Mouse (Mus musculus) intestine, embryonic 16.5 days (tissue): Measurements from ENCODE around the gene Capn15. TPM values are rescaled to one million over a fixed set of nuclear protein-coding genes. Genes with fewer than 3 reads are reported as not detected.

ENCODE experiments used
- ATAC-seq: fragments of 200-750 bp; cut with Nextera tagmentation; 2 replicates; pipeline ENCODE4 v1.8.0; 2017; ENCODE audit warnings: moderate TSS enrichment, moderate library complexity
- H3K27ac ChIP-seq: fragments of 300-500 bp; sonication (generic); 2 replicates; pipeline ENCODE4 v1.5.1; 2014; ENCODE audit warnings: mild to moderate bottlenecking, low read length
- H3K27me3 ChIP-seq: fragments of 300-500 bp; sonication (generic); replicated peaks from 2 replicates; pipeline ENCODE4 v1.6.1; 2014; ENCODE audit warnings: low read length, control low read depth, mixed read lengths; ENCODE audit not compliant: control insufficient read depth, insufficient read depth
- H3K36me3 ChIP-seq: fragments of 300-500 bp; sonication (generic); 2 replicates; pipeline ENCODE4 v1.6.1; 2014; ENCODE audit warnings: low read length, control low read depth; ENCODE audit not compliant: control insufficient read depth, insufficient read depth
- H3K4me1 ChIP-seq: fragments of 300-500 bp; sonication (generic); 2 replicates; pipeline ENCODE4 v1.6.1; 2014; ENCODE audit warnings: low read length, control low read depth, mixed read lengths; ENCODE audit not compliant: control insufficient read depth, insufficient read depth
- H3K4me2 ChIP-seq: fragments of 300-500 bp; sonication (generic); 2 replicates; pipeline ENCODE4 v1.6.1; 2014; ENCODE audit warnings: low read depth, low read length, control low read depth
- H3K4me3 ChIP-seq: fragments of 300-500 bp; sonication (generic); 2 replicates; pipeline ENCODE4 v1.5.1; 2014; ENCODE audit warnings: mild to moderate bottlenecking, low read length
- H3K9ac ChIP-seq: fragments of 300-500 bp; sonication (generic); 2 replicates; pipeline ENCODE4 v1.6.1; 2014; ENCODE audit warnings: low read depth, low read length
- H3K9me3 ChIP-seq: fragments of 300-500 bp; sonication (generic); 2 replicates; pipeline ENCODE4 v1.6.1; 2016; ENCODE audit warnings: low read length, control low read depth; ENCODE audit not compliant: control insufficient read depth
- WGBS: fragments of 180-500 bp; shearing (Covaris S2); extraction: QIAGEN DNeasy Blood & Tissue Kit; methylation state at CpG from one replicate; pipeline ENCODE4 v1.1.7; 2014; 5-methylcytosine and 5-hydroxymethylcytosine counted together
- polyA plus RNA-seq: library from polyadenylated mRNA; unstranded; fragments of >200 nt; fragmentation: Nextera tagmentation; extraction: Ambion mirVana; gene quantifications from 2 replicates; pipeline ENCODE4 v1.2.1, GENCODE M21; 2015

The Capn15 gene
- polyA plus RNA-seq, 1 experiment from 2014 or later, result 22.3 TPM

- peak; percentile 98 for ATAC-seq
- H3K9me3 ChIP-seq, result no peaks in the 10 kb centered on the region
- 1% methylated on average over 40 of the region's 40 CpGs for WGBS
These were observed 65.6 kb downstream of the Capn15 start for GRCm38 (mm10) chr17:25919786-25920642.

GRCm38 (mm10) chr17:25919144-25919785 is 66.3 kb downstream of the Capn15 start, which contains the start of gene Rab40c:
Rab40c (minus strand) TSS chr17:25919727.
- H3K4me1 ChIP-seq, result peaks cover 22% of the 10 kb centered on the region
- no peaks in the 10 kb centered on the region for H3K9me3 ChIP-seq
- peak within 1 kb of the TSS; percentile 86 for H3K4me2 ChIP-seq
- H3K36me3 ChIP-seq, result no peaks in the 10 kb centered on the region
- H3K4me3 ChIP-seq, result peak within 1 kb of the TSS; percentile 97
- 0 out of 2 replicates have a peak, but pooled peaks have one; percentile 0 for ATAC-seq
- under 1% methylated on average over 56 of the region's 78 CpGs for WGBS
- H3K27ac ChIP-seq, result peak within 1 kb of the TSS; percentile 95
- H3K27me3 ChIP-seq, result no peaks in the 10 kb centered on the region
- peak within 1 kb of the TSS; percentile 88 for H3K9ac ChIP-seq

More at GRCm38 (mm10) chr17:25919786-25920642, 65.6 kb downstream of the Capn15 start:
- H3K27ac ChIP-seq, result peak overlapping the region; percentile 95
- peaks cover 22% of the 10 kb centered on the region for H3K4me1 ChIP-seq
- no peaks in the 10 kb centered on the region for H3K36me3 ChIP-seq
- H3K27me3 ChIP-seq, result no peaks in the 10 kb centered on the region
- H3K4me3 ChIP-seq, result peak overlapping the region; percentile 97
- peak overlapping the region; percentile 78 for H3K4me2 ChIP-seq
- H3K9ac ChIP-seq, result peak overlapping the region; percentile 88

GRCm38 (mm10) chr17:25918037-25918750 is 67.4 kb downstream of the Capn15 start:
- Histone ChIP-seq H3K9me3 (no peaks in the 10 kb centered on the region), H3K9ac (peak overlapping the region; percentile 88), H3K4me1 (peaks cover 27% of the 10 kb centered on the region), H3K4me2 (peak overlapping the region; percentile 86), H3K27ac (peak overlapping the region; percentile 66), H3K27me3 (no peaks in the 10 kb centered on the region), H3K36me3 (no peaks in the 10 kb centered on the region), H3K4me3 (peak overlapping the region; percentile 97)
- ATAC-seq, result no peak
- 78% methylated on average over 9 of the region's 9 CpGs for WGBS

GRCm38 (mm10) chr17:25916931-25917647 is 68.5 kb downstream of the Capn15 start:
- no peaks in the 10 kb centered on the region for H3K36me3 ChIP-seq
- H3K4me3 ChIP-seq, result no peak overlapping the region
- peak overlapping the region; percentile 88; the same call in 1 of the 2 replicates for H3K9ac ChIP-seq
- peak overlapping the region; percentile 86; the same call in 1 of the 2 replicates for H3K4me2 ChIP-seq
- H3K4me1 ChIP-seq, result peaks cover 28% of the 10 kb centered on the region
- ATAC-seq, result no peak
- H3K27ac ChIP-seq, result peak overlapping the region; percentile 66
- WGBS, result 61% methylated on average over 8 of the region's 8 CpGs
- no peaks in the 10 kb centered on the region for H3K9me3 ChIP-seq
- no peaks in the 10 kb centered on the region for H3K27me3 ChIP-seq

GRCm38 (mm10) chr17:25914295-25914694 is 71.3 kb downstream of the Capn15 start:
- peaks cover 31% of the 10 kb centered on the region for H3K4me1 ChIP-seq
- no peak overlapping the region for H3K9ac ChIP-seq
- H3K4me2 ChIP-seq, result no peak overlapping the region
- no peaks in the 10 kb centered on the region for H3K9me3 ChIP-seq
- no peaks in the 10 kb centered on the region for H3K36me3 ChIP-seq
- 67% methylated on average over 4 of the region's 4 CpGs for WGBS
- H3K27ac ChIP-seq, result no peak overlapping the region
- ATAC-seq, result no peak
- H3K27me3 ChIP-seq, result no peaks in the 10 kb centered on the region
- no peak overlapping the region for H3K4me3 ChIP-seq

GRCm38 (mm10) chr17:25913877-25914275 is 71.7 kb downstream of the Capn15 start:
- H3K27me3 ChIP-seq, result no peaks in the 10 kb centered on the region
- no peaks in the 10 kb centered on the region for H3K36me3 ChIP-seq
- H3K4me3 ChIP-seq, result no peak overlapping the region
- H3K27ac ChIP-seq, result peak overlapping the region; percentile 11; the same call in 1 of the 2 replicates
- peaks cover 31% of the 10 kb centered on the region for H3K4me1 ChIP-seq
- H3K4me2 ChIP-seq, result no peak overlapping the region
- no peak overlapping the region for H3K9ac ChIP-seq
- 77% methylated on average over 1 of the region's 1 CpGs for WGBS
- no peaks in the 10 kb centered on the region for H3K9me3 ChIP-seq
- ATAC-seq, result no peak

- Histone ChIP-seq H3K4me3 (no peak overlapping the region), H3K27me3 (no peaks in the 10 kb centered on the region), H3K36me3 (no peaks in the 10 kb centered on the region), H3K9ac (no peak overlapping the region), H3K4me1 (peaks cover 28% of the 10 kb centered on the region), H3K27ac (peak overlapping the region; percentile 11), H3K9me3 (no peaks in the 10 kb centered on the region), H3K4me2 (no peak overlapping the region; the same call in 1 of the 2 replicates)
- no peak for ATAC-seq
- WGBS, result 75% methylated on average over 14 of the region's 14 CpGs
These were observed 72.3 kb downstream of the Capn15 start for GRCm38 (mm10) chr17:25913186-25913876.

- no peak for ATAC-seq
- Histone ChIP-seq H3K27me3 (no peaks in the 10 kb centered on the region), H3K9ac (no peak overlapping the region), H3K4me3 (no peak overlapping the region), H3K36me3 (no peaks in the 10 kb centered on the region), H3K27ac (no peak overlapping the region), H3K4me2 (no peak overlapping the region), H3K4me1 (peaks cover 13% of the 10 kb centered on the region), H3K9me3 (no peaks in the 10 kb centered on the region)
- WGBS, result 85% methylated on average over 4 of the region's 4 CpGs
These were observed 73.8 kb downstream of the Capn15 start for GRCm38 (mm10) chr17:25911816-25912215.
